Mouse (Mus musculus): ENCODE measurements around the gene Ggt6.

DNA sequence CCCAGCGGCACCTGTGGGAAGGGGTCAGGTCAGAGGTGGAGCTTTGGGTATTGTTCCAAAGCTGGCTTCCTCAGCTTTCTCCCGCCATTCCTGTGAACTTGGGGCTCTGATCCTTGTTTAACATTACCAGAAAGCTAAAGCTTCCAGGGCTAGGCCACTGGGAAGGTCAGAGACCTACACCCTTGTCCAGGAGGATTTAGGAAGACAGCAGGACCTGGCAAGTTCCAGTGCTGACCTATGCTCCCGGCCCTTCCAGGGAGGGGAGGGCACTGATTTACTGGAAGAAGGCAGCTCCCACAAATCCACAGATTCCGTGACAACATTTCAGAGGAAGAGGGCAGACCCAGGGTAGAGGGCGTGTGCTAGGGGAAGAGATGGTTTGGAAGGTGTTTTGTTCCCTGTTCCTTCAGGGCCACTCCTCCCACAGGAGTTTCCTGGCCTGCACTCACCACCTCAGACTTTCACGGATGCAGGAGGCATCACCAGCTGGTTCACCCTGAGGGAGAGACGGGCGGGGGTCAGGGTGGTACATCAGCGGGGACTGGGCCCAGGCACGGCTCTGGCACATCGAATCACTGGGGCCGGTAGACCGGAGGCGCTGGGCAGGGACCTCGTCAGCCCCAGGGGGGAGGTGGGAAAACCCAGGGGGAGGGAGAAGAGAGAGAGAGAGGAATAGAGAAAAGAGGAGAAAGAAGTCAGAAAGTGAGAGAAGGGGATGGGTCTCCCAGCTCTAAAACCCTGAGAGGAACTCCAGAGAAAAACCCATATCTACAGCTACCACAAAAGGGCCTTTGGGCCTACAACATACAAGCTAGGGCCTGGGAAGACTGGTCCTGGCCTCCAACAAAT is 18.0 kb downstream of the Ggt6 start:
- no peak for TF ChIP-seq CTCF (IDR thresholded peaks at IDR 0.05; ENCODE audit: low read depth)
- TF ChIP-seq EP300 (IDR thresholded peaks at IDR 0.05; ENCODE audit: low read depth): no peak

Data from liver, postnatal 0 days (tissue).